Mouse (Mus musculus): ENCODE results near the gene Zyx. TPM values are rescaled to one million over a fixed set of nuclear protein-coding genes. Genes with fewer than 3 reads are reported as not detected.
A peak's percentile ranks its signal among the peaks of the same experiment; 100 is the strongest.

The Zyx gene
- total RNA-seq, 4 experiments from 2014 or later: 12.1 to 15.9 (median 13.7) TPM

DNA sequence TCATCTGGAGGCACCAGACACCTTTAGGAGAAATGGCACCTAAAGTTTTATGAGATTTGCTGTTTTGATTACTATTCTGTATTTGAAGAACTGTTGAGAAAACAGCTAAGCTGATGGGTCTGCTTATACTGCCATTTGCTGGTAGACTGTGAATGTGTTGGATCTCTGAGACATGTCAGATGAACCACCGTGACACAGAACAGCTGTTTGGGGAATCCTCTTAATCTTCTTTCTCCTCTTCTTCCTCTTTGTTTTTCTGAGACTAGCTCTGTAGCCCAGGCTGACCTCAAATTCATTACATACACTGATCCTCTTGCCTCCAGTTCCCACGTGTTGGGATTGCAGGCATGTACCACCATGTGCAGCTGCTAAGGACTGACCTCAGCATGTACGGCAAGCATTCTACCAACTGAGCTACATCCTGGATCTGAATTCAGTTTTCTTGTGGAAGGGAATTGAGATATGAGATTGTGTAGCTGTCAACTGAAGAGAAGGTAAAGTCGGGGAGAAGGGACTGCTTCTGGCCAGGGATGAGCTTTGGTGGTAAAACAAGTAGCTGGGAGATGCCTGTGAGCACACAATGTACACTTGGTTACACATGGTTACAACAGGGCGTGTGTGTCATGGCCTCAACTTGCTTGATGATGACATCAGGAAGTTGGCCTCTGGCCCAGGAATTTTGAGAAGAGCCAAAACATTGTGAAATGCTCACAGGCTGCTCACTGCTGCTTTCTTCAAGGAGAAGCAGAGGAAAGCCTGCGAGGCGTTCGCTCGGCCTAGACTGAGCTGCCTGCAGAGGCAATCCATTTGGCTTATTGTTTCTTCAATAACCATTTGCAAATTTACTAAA, 46.8 kb downstream of the Zyx start:
- DNase-seq (ENCODE audit: low spot score in 2 of 2): peak; percentile 84 to 87

DNA sequence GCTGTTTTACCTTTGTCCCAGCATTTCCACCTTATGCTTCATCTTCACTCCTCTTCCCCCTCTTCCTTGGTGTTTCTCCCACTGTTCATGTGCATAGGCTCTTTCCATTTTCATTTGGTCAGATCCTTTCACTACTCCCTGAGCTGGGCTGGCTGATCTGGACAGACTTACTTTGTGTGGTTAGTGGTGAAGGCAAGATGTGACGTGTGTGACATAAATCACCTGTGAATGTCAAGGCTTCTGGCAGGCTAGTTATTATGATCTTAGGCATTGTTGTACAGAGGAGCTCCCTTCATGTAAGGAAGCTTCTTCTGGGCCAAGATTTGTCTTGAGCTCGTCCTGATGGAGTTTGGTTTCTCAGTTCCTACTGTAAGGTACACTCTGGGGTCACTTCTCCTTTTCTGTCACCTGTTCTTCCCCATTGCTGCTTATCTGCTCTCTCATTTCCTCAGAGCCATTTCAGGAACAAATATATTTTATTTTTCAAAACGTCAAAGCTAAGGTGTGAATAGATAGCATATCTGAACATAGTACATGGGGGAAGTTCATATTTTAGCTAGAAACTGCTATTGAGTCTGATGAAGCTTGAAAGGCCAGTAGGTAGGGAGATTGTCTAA, 47.7 kb downstream of the Zyx start:
- DNase-seq (ENCODE audit: low spot score in 2 of 2): no peak

DNA sequence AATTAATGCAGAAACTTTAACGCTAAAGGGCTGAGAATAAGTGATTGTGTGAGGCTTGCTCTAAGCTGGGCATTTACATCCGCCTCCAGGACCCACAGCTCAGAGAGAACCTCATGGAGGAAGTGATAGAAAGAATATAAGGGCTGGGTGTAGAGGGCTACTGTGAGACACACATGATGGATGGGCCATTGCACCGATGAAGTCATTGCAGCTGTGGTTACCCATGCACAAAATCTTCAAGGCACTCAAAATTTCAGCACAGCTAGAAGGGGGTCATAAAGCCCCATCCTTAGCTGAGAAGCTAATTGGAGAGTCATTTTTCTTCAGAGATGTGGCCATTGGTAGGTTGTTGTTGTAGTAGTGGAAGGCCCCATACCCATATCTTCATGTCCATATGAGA, 48.9 kb downstream of the Zyx start:
- DNase-seq (ENCODE audit: low spot score in 2 of 2): no peak

DNA sequence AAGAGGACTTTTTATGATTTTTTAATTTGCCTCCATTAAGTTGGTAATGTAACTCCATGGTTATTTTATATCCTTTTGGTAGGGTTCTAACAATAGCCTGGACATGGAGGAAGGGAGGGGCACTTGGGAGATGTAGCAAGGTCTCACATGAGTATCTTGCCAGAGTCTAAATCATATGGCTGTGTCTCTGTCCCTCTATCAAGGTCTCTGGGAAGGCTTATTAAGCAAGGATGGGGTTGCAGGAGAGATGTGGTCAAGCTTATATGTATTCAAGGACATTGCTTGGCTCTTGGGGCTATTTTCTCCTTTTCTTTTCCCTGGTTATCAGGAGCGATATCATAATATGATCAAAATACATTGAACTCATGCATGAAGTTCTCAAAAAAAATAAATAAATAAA, 49.6 kb downstream of the Zyx start:
- no peak for DNase-seq (ENCODE audit: low spot score in 2 of 2)

DNA sequence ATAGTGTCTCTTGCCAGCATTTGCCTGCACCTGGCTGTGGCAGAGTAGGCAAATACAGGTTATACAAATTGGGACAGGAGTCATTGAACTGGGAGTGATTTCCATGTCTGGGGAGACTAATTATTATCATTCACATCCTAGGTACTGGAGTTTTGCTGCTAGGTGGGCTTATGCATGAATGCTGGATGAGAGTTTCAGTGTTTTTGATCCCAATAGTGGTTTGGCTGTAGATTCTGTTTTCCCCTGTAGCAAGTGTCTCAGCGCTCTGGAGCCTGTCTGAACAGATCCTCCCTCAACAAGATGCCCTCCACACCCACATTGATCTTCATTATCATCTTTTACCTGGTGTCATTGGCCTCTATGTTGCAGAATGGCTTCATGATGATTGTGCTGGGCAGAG, 50.5 kb downstream of the Zyx start, which contains the start of gene Tas2r143:
Tas2r143 (plus strand) TSS at position 301 of the 400 bp plus-strand sequence.
- DNase-seq (ENCODE audit: low spot score in 2 of 2): no peak

DNA sequence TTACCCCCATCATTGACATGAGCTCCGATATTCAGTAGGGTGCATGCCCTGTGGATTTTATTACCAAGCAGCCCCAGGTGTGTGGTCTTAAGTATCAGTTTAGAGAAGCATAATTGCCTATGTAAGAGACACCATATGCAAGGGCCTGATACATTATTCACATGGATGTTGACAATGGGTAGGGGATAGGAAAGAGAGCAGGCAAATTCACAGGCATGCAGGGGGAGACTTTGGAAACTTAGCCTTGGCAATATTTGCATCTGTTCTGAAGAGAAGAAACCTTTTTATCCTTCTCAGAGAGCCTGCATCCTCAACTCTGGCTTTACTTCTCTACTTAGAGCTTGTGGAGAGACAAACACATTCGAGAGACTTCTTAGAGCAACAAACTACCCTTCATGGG, 55.7 kb downstream of the Zyx start, which contains the start of gene Tas2r135:
Tas2r135 (plus strand) TSS at position 301 of the 400 bp plus-strand sequence.
- DNase-seq (ENCODE audit: low spot score in 2 of 2): no peak

Other genes with a start within 250 kb of the Zyx start
- not detected for gene Tas2r139, start 208.7 kb upstream of the Zyx start, total RNA-seq (2022)
- not detected for gene Tas2r144, start 134.3 kb upstream of the Zyx start, total RNA-seq (2022)
- 10 to 100 TPM; 36.8 to 57.2 (median 41.2) TPM for gene Gstk1, start 103.7 kb upstream of the Zyx start, total RNA-seq (2022)
- not detected for gene Tmem139, start 87.7 kb upstream of the Zyx start, total RNA-seq (2022)
- 1 to 10 TPM; 3.3 to 5.8 (median 4.2) TPM for gene Casp2, start 84.6 kb upstream of the Zyx start, total RNA-seq (2022)
- gene Clcn1, start 62.9 kb upstream of the Zyx start, total RNA-seq (2022): 100 to 1,000 TPM; 145 to 180 (median 166) TPM
- under 1 TPM; 0.08 to 0.41 (median 0.21) TPM for gene Fam131b, start 25.0 kb upstream of the Zyx start, total RNA-seq (2022)
- gene Epha1, start 23.6 kb downstream of the Zyx start, total RNA-seq (2022): under 1 TPM in 2 of 4 experiments, not detected in 2; 0.07 to 0.10 TPM
- gene Tas2r143, start 50.6 kb downstream of the Zyx start, total RNA-seq (2022): not detected
- not detected for gene Tas2r135, start 55.8 kb downstream of the Zyx start, total RNA-seq (2022)
- gene Tas2r126, start 84.9 kb downstream of the Zyx start, total RNA-seq (2022): not detected
- gene Olfr458, start 115.6 kb downstream of the Zyx start, total RNA-seq (2022): not detected
- not detected for gene Olfr457, start 126.7 kb downstream of the Zyx start, total RNA-seq (2022)
- gene Olfr456, start 137.6 kb downstream of the Zyx start, total RNA-seq (2022): not detected
- gene Olfr455, start 198.0 kb downstream of the Zyx start, total RNA-seq (2022): not detected
- not detected for gene Tcaf3, start 248.1 kb downstream of the Zyx start, total RNA-seq (2022)

Data from gastrocnemius, adult 8-10 months (tissue).